Mouse (Mus musculus) ovary, adult 10 weeks (tissue): ENCODE measurements around the gene Cd101. TPM values are rescaled to one million over a fixed set of nuclear protein-coding genes. Genes with fewer than 3 reads are reported as not detected.

ENCODE experiments used
- polyA plus RNA-seq: library from polyadenylated mRNA; stranded (reverse); fragments of 350-450 nt; fragmentation: Illumina TruSeq; extraction: RNeasy Lipid Tissue Mini Kit (QIAGEN cat#74804); gene quantifications from one replicate; pipeline ENCODE4 v1.2.3, GENCODE M21; 2014

The Cd101 gene
- polyA plus RNA-seq: not detected

GRCm38 (mm10) chr3:101029339-101029738 is at the start of gene Cd101:
Cd101 (minus strand) TSS chr3:101029556.

DNA sequence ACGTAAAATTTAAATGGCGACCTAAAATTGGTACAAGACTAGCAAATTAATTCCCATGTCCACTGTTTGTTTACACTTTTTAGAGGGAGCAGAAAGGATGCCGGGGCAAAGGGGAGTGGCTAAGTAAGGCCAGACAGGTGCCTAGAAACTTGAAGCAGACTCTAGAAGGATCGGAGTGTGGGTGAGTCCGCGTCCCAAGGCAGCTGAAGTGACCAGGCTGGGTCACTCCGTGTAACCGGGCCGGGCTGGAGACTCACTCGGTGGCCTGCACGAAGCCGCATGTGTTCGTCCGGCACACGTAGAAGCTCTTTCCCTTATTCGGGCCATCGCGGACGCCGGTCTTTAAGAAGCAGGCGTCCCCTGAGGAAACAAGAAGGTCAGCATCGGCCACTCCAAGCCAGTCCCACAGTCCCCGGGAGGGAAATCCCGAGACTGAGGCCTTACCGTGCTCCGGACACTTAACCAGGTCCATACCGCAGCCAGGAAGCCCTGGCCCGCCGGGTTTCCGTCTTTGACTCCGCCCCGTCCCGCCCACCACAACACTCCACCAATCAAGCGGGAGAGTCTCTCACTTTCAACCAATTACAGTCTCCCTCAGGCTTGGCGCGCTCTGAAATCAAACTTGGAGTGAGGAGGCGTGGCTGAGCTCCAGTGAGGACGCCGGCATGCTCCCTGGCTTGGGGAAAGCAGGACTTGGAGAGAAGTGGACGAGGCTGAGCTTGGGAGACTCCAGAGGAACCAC is 60.0 kb downstream of the Cd101 start, which contains the start of gene Ttf2:
TSS of gene Ttf2 (minus strand) at position 488 of the 742 bp plus-strand sequence.

Other genes with a start within 250 kb of the Cd101 start
- 6.8 TPM for gene Vtcn1, start 204.1 kb downstream of the Cd101 start, polyA plus RNA-seq
- 1.3 TPM for gene Trim45, start 107.4 kb downstream of the Cd101 start, polyA plus RNA-seq
- gene Ttf2, start 59.9 kb downstream of the Cd101 start, polyA plus RNA-seq: 7.1 TPM
- gene Ptgfrn, start 80.7 kb upstream of the Cd101 start, polyA plus RNA-seq: 31.0 TPM